Mouse (Mus musculus) E14TG2a.4 (cell line): Measurements from ENCODE around the gene Dok3.

Experiments
- CTCF ChIP-seq: conservative IDR thresholded peaks from 2 replicates; pipeline ENCODE4 v1.5.1; 2014; ENCODE audit warnings: low read length
- POU5F1 ChIP-seq: IDR thresholded peaks from 2 replicates; pipeline ENCODE4 v1.6.1; 2014; ENCODE audit warnings: low read length, borderline replicate concordance

- TF ChIP-seq CTCF, result no peak
- no peak for TF ChIP-seq POU5F1
These were observed 45.5 kb downstream of the Dok3 start for GRCm38 (mm10) chr13:55483593-55483992.
